31 mouse cellular contexts compared by ENCODE assay signal in the genomic region with DNA sequence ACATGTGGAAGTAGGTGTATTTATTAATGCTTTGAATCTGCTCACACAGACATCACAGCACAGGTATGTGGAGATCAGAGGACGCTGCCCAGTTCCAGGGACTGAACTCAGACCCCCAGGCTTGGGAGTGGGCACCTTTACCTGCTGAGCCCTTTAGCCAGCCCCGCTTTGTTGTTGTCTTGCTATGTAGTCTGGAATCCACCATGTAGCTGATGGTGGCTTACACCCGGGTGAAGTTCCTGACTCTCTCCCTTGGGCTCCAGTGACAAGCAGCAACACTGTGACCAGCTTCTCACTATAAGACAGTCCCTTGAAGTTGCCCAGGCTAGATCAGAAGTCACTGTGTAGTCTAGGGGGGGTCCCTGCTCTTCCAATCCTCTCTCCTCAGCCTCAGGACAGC.
"Had no signal": no experiment of that assay in that cellular context is flagged by ENCODE, and none has a peak within 500 bp of the region (broad histone marks: within the 10 kb centered on the region; RNA-seq: fewer than 3 reads in every experiment).

No protein-coding gene starts in this region.

- H3K4me3 ChIP-seq: limb, embryonic 10.5 days; limb, embryonic 12.5 days; limb, embryonic 13.5 days; limb, embryonic 15.5 days; liver, embryonic 12.5 days; liver, embryonic 13.5 days; liver, embryonic 15.5 days; lung, embryonic 15.5 days; megakaryocyte, embryonic 14.5 days; midbrain, embryonic 12.5 days; midbrain, embryonic 15.5 days; myocyte; neural tube, embryonic 12.5 days; neural tube, embryonic 13.5 days had no signal

- ATAC-seq: liver, embryonic 12.5 days; liver, postnatal 0 days; lung, postnatal 0 days; midbrain, embryonic 15.5 days; midbrain, embryonic 16.5 days had no signal

- H3K9ac ChIP-seq: limb, embryonic 12.5 days; limb, embryonic 13.5 days; limb, embryonic 15.5 days; liver, embryonic 12.5 days; liver, embryonic 13.5 days; liver, embryonic 14.5 days; liver, embryonic 15.5 days; liver, postnatal 0 days; lung, embryonic 14.5 days; lung, embryonic 15.5 days; midbrain, embryonic 12.5 days; midbrain, embryonic 15.5 days; neural tube, embryonic 12.5 days; neural tube, embryonic 13.5 days had no signal

- H3K4me2 ChIP-seq: limb, embryonic 12.5 days; limb, embryonic 13.5 days; limb, embryonic 15.5 days; liver, embryonic 11.5 days; liver, embryonic 12.5 days; liver, embryonic 13.5 days; liver, embryonic 15.5 days; lung, embryonic 14.5 days; lung, embryonic 15.5 days; midbrain, embryonic 11.5 days; midbrain, embryonic 12.5 days; midbrain, embryonic 15.5 days; neural tube, embryonic 12.5 days; neural tube, embryonic 13.5 days had no signal

- H3K27me3 ChIP-seq: limb, embryonic 12.5 days; limb, embryonic 13.5 days; limb, embryonic 15.5 days; liver, embryonic 12.5 days; liver, embryonic 13.5 days; liver, embryonic 15.5 days; lung, embryonic 15.5 days; megakaryocyte, embryonic 14.5 days; midbrain, embryonic 12.5 days; midbrain, embryonic 15.5 days; neural tube, embryonic 12.5 days; neural tube, embryonic 13.5 days had no signal

- H3K27ac ChIP-seq: limb, embryonic 10.5 days; limb, embryonic 12.5 days; limb, embryonic 13.5 days; limb, embryonic 15.5 days; liver, embryonic 12.5 days; liver, embryonic 13.5 days; liver, embryonic 14.5 days; liver, embryonic 15.5 days; lung, embryonic 15.5 days; macrophage; midbrain, embryonic 12.5 days; midbrain, embryonic 15.5 days; neural tube, embryonic 12.5 days; neural tube, embryonic 13.5 days had no signal

- DNase-seq: left cerebral cortex, postnatal 4 days; liver; liver, embryonic 13.5 days; liver, postnatal 0 days; lung, adult 18-20 months; lung, adult 2 months; lung, embryonic 14.5 days; lung, postnatal 10 days; lung, postnatal 14 days; lung, postnatal 36 days; lung, postnatal 4 days; midbrain, embryonic 14.5 days had no signal

- H3K9me3 ChIP-seq: limb, embryonic 10.5 days; limb, embryonic 12.5 days; limb, embryonic 13.5 days; limb, embryonic 15.5 days; liver, embryonic 12.5 days; liver, embryonic 13.5 days; liver, embryonic 15.5 days; lung, embryonic 15.5 days; megakaryocyte, embryonic 14.5 days; midbrain, embryonic 12.5 days; midbrain, embryonic 15.5 days; neural tube, embryonic 12.5 days; neural tube, embryonic 13.5 days had no signal
